Mouse (Mus musculus): Measurements from ENCODE around the gene 1700030J22Rik. TPM values are rescaled to one million over a fixed set of nuclear protein-coding genes. Genes with fewer than 3 reads are reported as not detected.

1700030J22Rik gene
- total RNA-seq (2012; rRNA removed), result 0.15 and 0.16 TPM in 2 replicates
- polyA plus RNA-seq (2012; ENCODE audit: insufficient read depth in 1 of 2, insufficient read length in 2 of 2, low read depth in 1 of 2, low replicate concordance in 2 of 2, missing spikeins in 1 of 2), result under 1 TPM in 1 of 2 experiments, not detected in 1; 0.38 TPM

DNA sequence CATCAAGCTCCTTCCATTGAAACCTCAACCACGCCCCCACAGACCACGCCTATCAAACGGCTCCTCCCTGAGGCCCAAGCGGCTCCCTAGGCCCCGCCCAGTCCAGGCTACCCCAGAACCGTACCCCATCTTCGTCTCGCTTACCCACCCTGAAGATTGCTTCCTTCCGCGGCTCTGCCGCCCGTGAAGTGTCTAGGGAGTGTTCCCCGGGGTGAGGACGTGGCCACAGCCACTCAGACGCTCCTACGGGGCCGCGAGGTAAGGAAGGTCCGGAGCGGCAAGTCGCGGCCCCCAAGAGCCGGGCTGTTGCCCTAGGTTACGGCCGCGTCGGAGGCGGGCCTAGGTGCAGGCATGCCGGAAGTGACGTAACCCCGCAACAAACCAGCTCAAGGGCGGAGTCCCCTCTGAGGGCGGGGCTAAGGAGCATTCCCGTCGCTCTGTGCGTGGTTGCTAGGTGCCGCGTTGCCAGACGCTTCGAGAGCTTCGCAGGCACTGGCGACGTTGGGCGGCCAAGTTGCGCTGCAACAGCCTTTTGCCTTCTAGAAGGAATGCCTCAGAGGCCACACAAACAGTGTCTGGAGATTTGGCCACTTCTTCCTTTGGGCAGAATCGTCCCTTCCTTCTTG is at the start of gene 1700030J22Rik:
1700030J22Rik (minus strand) TSS at position 329 of the 626 bp plus-strand sequence.
- peak within 1 kb of the TSS; percentile 70 to 93 for H3K4me3 ChIP-seq (ENCODE audit: control insufficient read depth in 1 of 2, insufficient read depth in 1 of 2, low read depth in 2 of 2, low read length in 2 of 2)
- TF ChIP-seq NELFE (IDR thresholded peaks at IDR 0.05; ENCODE audit: low read depth, low read length) (no peak), CTCF (IDR thresholded peaks at IDR 0.05 in 2 of 3, conservative IDR thresholded peaks at IDR 0.05 in 1 of 3; ENCODE audit: control insufficient read depth in 1 of 3, insufficient read depth in 1 of 3, low read depth in 2 of 3, low read length in 3 of 3, poor library complexity in 1 of 3, severe bottlenecking in 1 of 3) (peak in 2 of 3 experiments; percentile 3 to 18; a peak in 1 of 6 replicates), ETS1 (IDR thresholded peaks at IDR 0.05; ENCODE audit: low read depth, low read length) (peak; percentile 5; the same call in 1 of the 2 replicates), HCFC1 (IDR thresholded peaks at IDR 0.05; ENCODE audit: low read depth, low read length) (peak; percentile 84), SIN3A (IDR thresholded peaks at IDR 0.05; ENCODE audit: low read length) (peak; percentile 100), RAD21 (IDR thresholded peaks at IDR 0.05; ENCODE audit: low read depth, low read length) (peak; percentile 16), MAFK (IDR thresholded peaks at IDR 0.05; ENCODE audit: borderline replicate concordance, low read depth, low read length) (no peak), MXI1 (IDR thresholded peaks at IDR 0.05; ENCODE audit: low read depth, low read length) (peak; percentile 96), POLR2AphosphoS2 (IDR thresholded peaks at IDR 0.05; ENCODE audit: low read length) (no peak), MAX (IDR thresholded peaks at IDR 0.05; ENCODE audit: low read length) (peak; percentile 78), CHD2 (IDR thresholded peaks at IDR 0.05; ENCODE audit: low read length) (no peak), MAZ (IDR thresholded peaks at IDR 0.05; ENCODE audit: low read depth, low read length) (peak; percentile 78; the same call in 1 of the 2 replicates), ZKSCAN1 (IDR thresholded peaks at IDR 0.05; ENCODE audit: low read depth, low read length) (no peak), ELF1 (IDR thresholded peaks at IDR 0.05; ENCODE audit: low read depth, low read length) (peak; percentile 75)
- no peak within 1 kb of the TSS for H3K27ac ChIP-seq (ENCODE audit: control insufficient read depth, low read depth, low read length)
- peak within 1 kb of the TSS; percentile 50 for H3K9ac ChIP-seq (ENCODE audit: control insufficient read depth, low read depth, low read length, poor library complexity, severe bottlenecking)
- no peaks in the 10 kb centered on the region; a peak in 1 of 4 replicates for H3K4me1 ChIP-seq (ENCODE audit: control insufficient read depth in 1 of 2, insufficient read depth in 2 of 2, low read length in 2 of 2)
- no peaks in the 10 kb centered on the region for H3K27me3 ChIP-seq (ENCODE audit: control insufficient read depth in 1 of 2, insufficient read depth in 2 of 2, low read length in 2 of 2)
- DNase-seq (ENCODE audit: low read depth, low spot score), result peak; percentile 98
- H3K9me3 ChIP-seq (replicated peaks; ENCODE audit: insufficient read depth, low read length), result no peaks in the 10 kb centered on the region
- no peaks in the 10 kb centered on the region; a peak in 1 of 4 replicates for H3K36me3 ChIP-seq (ENCODE audit: control insufficient read depth in 1 of 2, insufficient read depth in 2 of 2, low read length in 2 of 2)
- no peaks in the 10 kb centered on the region for H3K79me2 ChIP-seq (ENCODE audit: control insufficient read depth, insufficient read depth, low read length, poor library complexity)

DNA sequence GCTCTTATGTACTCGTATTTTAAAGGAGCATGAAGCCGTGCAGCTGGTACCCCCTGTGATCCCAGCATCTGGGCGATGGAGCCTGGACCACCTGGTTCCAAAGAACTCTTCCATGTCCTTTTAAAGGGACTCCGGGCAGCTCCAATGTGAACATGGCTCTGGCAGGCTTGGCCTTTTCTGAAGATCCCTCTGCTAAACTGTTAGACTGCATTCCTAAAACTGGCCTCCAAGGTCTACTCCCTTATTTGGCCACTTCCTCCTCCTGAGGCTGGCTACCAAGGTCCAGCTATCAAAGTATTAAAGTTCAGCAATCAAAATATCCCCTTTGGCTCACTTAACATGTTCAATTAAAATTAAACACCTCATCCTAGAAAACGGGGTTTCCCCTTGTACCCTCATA is 48.8 kb upstream of the 1700030J22Rik start:
- Histone ChIP-seq H3K79me2 (ENCODE audit: control insufficient read depth, insufficient read depth, low read length, poor library complexity) (no peaks in the 10 kb centered on the region), H3K4me1 (ENCODE audit: control insufficient read depth in 1 of 2, insufficient read depth in 2 of 2, low read length in 2 of 2) (peaks cover 0 to 1% of the 10 kb centered on the region in 2 experiments; a peak in 2 of 4 replicates), H3K27me3 (ENCODE audit: control insufficient read depth in 1 of 2, insufficient read depth in 2 of 2, low read length in 2 of 2) (no peaks in the 10 kb centered on the region), H3K9ac (ENCODE audit: control insufficient read depth, low read depth, low read length, poor library complexity, severe bottlenecking) (no peak overlapping the region), H3K9me3 (replicated peaks; ENCODE audit: insufficient read depth, low read length) (no peaks in the 10 kb centered on the region), H3K27ac (ENCODE audit: control insufficient read depth, low read depth, low read length) (no peak overlapping the region), H3K36me3 (ENCODE audit: control insufficient read depth in 1 of 2, insufficient read depth in 2 of 2, low read length in 2 of 2) (no peaks in the 10 kb centered on the region), H3K4me3 (ENCODE audit: control insufficient read depth in 1 of 2, insufficient read depth in 1 of 2, low read depth in 2 of 2, low read length in 2 of 2) (no peak overlapping the region)
- TF ChIP-seq BHLHE40 (IDR thresholded peaks at IDR 0.05; ENCODE audit: borderline replicate concordance, low read depth, low read length) (no peak), TAL1 (IDR thresholded peaks at IDR 0.05; ENCODE audit: low read length) (no peak), POLR2A (IDR thresholded peaks at IDR 0.05; ENCODE audit: control insufficient read depth in 1 of 2, insufficient read depth in 1 of 2, low read depth in 1 of 2, low read length in 2 of 2, poor library complexity in 1 of 2) (no peak), POLR2AphosphoS2 (IDR thresholded peaks at IDR 0.05; ENCODE audit: low read length) (no peak), EP300 (IDR thresholded peaks at IDR 0.05; ENCODE audit: low read depth in 1 of 2, low read length in 2 of 2) (no peak), MYC (IDR thresholded peaks at IDR 0.05; ENCODE audit: low read depth, low read length) (no peak), MYB (IDR thresholded peaks at IDR 0.05; ENCODE audit: low read depth, low read length) (no peak), RCOR1 (IDR thresholded peaks at IDR 0.05; ENCODE audit: low read depth, low read length) (no peak), MAFK (IDR thresholded peaks at IDR 0.05; ENCODE audit: borderline replicate concordance, low read depth, low read length) (no peak), CHD2 (IDR thresholded peaks at IDR 0.05; ENCODE audit: low read length) (no peak), HCFC1 (IDR thresholded peaks at IDR 0.05; ENCODE audit: low read depth, low read length) (no peak), TBP (IDR thresholded peaks at IDR 0.05; ENCODE audit: low read depth, low read length) (no peak), NRF1 (IDR thresholded peaks at IDR 0.05; ENCODE audit: insufficient read depth, low read depth, low read length, poor library complexity, severe bottlenecking) (no peak), SMC3 (IDR thresholded peaks at IDR 0.05; ENCODE audit: low read depth, low read length) (no peak), CTCF (IDR thresholded peaks at IDR 0.05 in 2 of 3, conservative IDR thresholded peaks at IDR 0.05 in 1 of 3; ENCODE audit: control insufficient read depth in 1 of 3, insufficient read depth in 1 of 3, low read depth in 2 of 3, low read length in 3 of 3, poor library complexity in 1 of 3, severe bottlenecking in 1 of 3) (no peak), MAZ (IDR thresholded peaks at IDR 0.05; ENCODE audit: low read depth, low read length) (no peak), RAD21 (IDR thresholded peaks at IDR 0.05; ENCODE audit: low read depth, low read length) (no peak)
- no peak for DNase-seq (ENCODE audit: low read depth, low spot score)

All from MEL (cell line).